Mouse (Mus musculus) left cerebral cortex, adult 8-10 months (tissue): ENCODE results near the gene Ttc7b. TPM values are rescaled to one million over a fixed set of nuclear protein-coding genes. Genes with fewer than 3 reads are reported as not detected.

Experiments used
- total RNA-seq, 4 experiments: library from RNA; stranded (reverse); gene quantifications; 2 replicates each; pipeline ENCODE4 v1.2.4; 2022

Ttc7b gene
- total RNA-seq, 4 experiments from 2014 or later, result 197 to 225 (median 213) TPM

Other genes with a start within 250 kb of the Ttc7b start
- gene Rps6ka5, start 206.2 kb upstream of the Ttc7b start, total RNA-seq, result 10 to 100 TPM; 30.8 to 38.6 (median 34.8) TPM